Mouse (Mus musculus): ENCODE measurements around the gene Zap70. TPM values are rescaled to one million over a fixed set of nuclear protein-coding genes. Genes with fewer than 3 reads are reported as not detected.

Gene Zap70
- total RNA-seq, 1 experiment from 2014 or later, result 0.56 TPM

GRCm38 (mm10) chr1:36830913-36831866 is 69.6 kb downstream of the Zap70 start:
- DNase-seq, result no peak

Other genes with a start within 250 kb of the Zap70 start
- gene Cnnm3, start 249.9 kb upstream of the Zap70 start, total RNA-seq (2021), result 26.3 and 27.5 TPM in 2 replicates
- 8.9 and 9.7 TPM in 2 replicates for gene Ankrd23, start 224.9 kb upstream of the Zap70 start, total RNA-seq (2021)
- 2.1 TPM in 1 of 2 replicates, not detected in the other for gene Gm42417, start 222.4 kb upstream of the Zap70 start, total RNA-seq (2021)
- 11.7 and 15.3 TPM in 2 replicates for gene Ankrd39, start 214.4 kb upstream of the Zap70 start, total RNA-seq (2021)
- gene Sema4c, start 203.4 kb upstream of the Zap70 start, total RNA-seq (2021), result 20.7 and 27.9 TPM in 2 replicates
- gene Fam178b, start 78.6 kb upstream of the Zap70 start, total RNA-seq (2021), result 0.41 TPM in 1 of 2 replicates, not detected in the other
- 1,730 and 1,808 TPM in 2 replicates for gene Cox5b, start 70.3 kb upstream of the Zap70 start, total RNA-seq (2021)
- gene 4933424G06Rik, start 51.6 kb upstream of the Zap70 start, total RNA-seq (2021), result not detected in 2 replicates
- 113 and 124 TPM in 2 replicates for gene Actr1b, start 47.4 kb upstream of the Zap70 start, total RNA-seq (2021)
- 45.7 and 48.2 TPM in 2 replicates for gene Tmem131, start 181.9 kb downstream of the Zap70 start, total RNA-seq (2021)

Measured in adrenal gland, postnatal 14 days (tissue).